Mouse (Mus musculus) urinary bladder, postnatal 4 days (tissue): ENCODE measurements around the gene Cox18.
A peak's percentile ranks its signal among the peaks of the same experiment; 100 is the strongest.
"Not testable (repeated sequence)": the region's sequence is repeated elsewhere in the genome, so short reads cannot be mapped to it uniquely, and the experiment has no call there.

ENCODE experiments used
- DNase-seq, 2 experiments: peaks; one replicate each; pipeline ENCODE4 v3.0.0; 2021 to 2022; ENCODE audit warnings: low spot score in 2 of 2

Gene Cox18

DNA sequence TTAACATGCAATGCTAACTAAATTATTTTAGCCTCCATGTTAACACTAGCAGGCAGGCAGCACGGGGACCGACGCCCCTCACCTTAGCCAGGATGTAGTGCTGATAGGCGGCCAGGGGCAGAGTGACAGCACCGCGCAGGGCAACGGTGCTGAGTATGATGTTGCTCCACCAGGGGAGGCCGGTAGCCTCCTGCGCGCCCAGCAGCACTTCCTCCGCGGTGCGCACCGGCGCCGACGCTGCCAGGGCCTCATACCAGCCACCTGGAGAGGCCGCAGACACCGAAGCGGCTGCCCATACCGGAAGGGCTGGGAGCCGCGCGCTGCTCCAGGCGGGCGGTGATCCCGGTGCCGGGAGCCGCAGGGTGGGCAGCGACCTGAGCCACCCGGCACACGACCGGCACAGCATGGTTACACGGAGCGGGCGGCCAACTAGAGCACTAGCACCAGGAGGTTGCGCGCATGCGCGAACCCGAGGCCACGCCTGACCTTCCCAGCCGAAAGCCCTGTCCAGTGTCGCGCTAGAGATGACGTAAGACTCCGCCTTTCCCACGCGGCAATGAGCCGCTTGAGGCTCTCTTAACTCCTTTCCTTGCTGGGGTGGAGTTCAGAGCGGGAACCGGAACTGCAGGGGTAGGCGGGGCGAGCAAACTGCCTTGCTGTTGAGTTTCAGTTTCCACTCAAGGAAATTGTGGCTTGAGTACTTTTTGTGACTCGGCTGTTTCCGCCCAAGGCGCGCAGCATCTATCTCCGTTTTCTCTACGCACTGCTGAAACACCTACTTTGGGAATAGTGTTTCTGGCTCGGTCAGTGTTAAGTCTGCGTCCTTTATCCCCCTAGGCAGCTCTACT is at the start of gene Cox18:
Cox18 (minus strand) TSS at position 468 of the 848 bp plus-strand sequence.
- peak; percentile 98 to 99 for DNase-seq

DNA sequence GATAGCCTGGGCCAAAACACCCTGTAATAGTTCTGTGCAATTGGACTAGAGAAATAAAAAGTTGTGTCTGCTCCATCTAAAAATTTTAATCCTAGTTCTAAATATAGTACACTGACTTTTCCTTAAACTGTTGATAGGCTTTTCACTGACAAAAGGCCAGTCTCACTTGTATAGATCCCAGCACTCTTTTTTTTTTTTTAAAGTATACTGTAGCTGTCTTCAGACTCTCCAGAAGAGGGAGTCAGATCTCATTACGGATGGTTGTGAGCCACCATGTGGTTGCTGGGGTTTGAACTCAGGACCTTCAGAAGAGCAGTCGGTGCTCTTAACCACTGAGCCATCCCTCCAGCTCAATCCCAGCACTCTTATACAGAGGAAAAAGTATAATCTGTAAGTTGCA is 38.4 kb upstream of the Cox18 start:
- DNase-seq, result not testable (repeated sequence)

DNA sequence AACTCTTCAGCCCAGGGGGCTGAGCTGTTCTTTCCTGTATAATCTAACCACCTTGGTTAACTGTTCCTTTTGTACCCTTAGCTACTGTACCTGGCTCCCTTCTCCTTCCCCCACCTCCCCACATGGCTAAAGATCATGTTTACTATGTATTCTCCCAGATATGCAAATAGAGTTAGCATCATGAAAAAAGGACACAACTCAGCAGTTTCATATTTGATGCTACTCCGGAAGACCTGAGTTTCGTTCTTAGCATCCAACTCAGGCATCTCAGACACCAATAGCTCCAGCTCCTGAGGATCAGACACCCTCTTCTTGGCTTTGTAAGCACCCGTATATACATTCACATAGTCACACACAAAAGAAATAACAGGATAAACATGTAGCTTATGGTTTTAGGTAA is 33.2 kb upstream of the Cox18 start:
- no peak for DNase-seq

DNA sequence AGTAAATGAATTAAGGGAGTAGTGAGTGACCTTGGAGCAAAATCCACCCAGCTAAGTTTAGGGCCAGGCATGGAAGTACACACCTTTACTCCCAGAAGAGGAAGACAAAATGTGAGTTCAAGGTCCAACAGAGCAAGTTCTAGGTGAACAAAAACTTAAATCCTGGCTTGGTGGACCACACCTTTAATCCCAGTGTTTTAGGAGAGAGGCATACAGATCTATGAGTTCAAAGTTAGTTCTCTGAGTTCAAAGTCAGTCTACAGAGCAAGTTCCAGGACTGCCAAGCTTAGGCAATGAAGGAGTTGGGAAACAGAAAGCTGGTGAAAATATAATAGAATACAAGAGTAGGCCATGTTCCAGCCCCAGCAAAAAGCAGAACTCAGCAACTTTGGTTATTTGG is 23.7 kb upstream of the Cox18 start:
- DNase-seq, result no peak

DNA sequence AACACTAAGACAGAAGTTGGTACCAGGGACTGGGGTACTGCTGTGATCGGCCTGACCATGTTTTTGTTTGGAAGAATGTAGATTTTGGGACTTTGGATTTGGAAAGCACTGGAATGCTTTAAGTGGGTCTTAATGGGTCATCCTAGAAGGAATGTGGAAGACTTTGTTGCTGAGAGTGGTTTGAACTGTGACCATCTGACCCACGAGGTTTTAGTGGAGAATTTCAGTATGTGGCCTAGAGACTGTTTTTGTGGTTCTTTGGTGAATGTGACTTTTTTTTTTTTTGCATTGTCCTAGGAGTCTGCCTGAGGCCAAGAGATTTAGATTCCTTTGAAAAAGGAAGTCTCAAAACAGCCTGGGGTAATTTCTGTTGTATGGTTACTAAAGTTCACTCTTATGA is 23.2 kb upstream of the Cox18 start:
- DNase-seq, result no peak

DNA sequence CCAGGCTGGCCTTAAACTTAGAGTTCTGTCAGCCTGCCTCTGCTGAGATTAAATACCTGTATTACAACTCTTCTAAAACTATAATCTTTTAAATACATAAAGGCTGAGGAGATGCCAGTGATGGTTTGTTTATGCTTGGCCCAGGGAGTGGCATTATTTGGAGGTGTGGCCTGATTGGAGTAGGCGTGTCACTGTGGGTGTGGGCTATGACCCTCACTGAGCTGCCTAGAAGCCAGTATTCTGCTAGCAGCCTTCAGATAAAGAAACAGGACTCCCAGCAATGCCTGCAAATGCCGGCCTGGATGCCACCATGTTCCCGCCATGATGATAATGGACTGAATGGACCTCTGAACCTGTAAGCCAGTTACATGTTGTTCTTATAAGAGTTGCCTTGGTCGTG is 22.8 kb upstream of the Cox18 start:
- no peak for DNase-seq

DNA sequence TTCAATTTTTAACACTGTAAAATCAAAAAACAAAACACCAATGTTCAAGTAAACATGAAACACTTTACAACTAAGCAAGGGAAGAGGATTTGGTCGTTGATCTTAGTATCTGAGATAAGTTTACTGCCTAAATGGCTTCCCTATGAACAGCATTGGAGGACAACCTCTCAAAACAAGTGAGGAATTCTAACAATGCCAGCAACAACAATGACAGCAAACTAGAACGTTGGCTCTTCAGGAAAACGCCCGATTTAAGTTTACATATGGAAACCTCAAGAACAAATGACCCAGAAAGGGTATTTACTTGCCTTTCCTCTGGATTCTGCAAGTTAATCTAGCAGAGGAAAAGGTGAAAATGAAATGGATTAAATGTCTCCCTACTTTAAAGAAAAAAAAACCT is 21.6 kb upstream of the Cox18 start:
- DNase-seq, result no peak

DNA sequence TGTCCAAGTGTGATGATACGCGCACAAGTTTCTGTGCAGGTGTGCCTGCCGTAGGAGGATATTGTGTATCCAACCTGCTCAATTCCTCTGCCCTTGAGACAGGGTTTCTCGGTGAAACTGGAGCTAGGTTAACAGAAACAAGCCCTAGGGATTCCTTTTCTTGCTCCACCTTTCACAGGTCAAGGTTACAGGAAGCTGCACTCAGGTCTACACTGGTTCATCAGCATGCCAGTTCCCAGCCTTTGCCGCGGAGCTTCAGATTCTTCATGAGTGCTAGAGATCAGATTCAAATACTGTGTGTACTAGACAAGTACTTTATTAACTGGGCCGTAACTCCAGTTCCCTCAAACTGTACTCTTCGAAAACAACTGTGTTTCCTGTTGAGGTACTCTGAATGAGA is 11.4 kb upstream of the Cox18 start:
- DNase-seq, result no peak

DNA sequence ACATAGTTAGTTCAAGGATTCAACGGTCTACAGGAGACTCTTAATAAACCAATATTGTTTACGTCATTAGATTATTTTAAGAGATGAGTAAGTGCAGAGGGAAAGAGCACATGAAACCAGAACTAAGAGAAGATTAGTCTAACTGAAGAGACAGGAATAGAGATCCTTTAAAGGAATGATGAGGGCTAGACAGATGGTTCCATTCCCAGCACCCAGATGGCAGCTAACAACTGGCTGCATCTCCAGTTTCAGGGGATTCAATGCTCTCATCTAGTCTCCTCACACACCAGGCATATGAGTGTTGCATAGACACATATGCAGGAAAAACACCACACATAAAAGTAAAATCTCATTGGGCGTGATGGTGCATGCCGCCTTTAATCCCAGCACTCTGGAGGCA is 9.5 kb upstream of the Cox18 start:
- DNase-seq, result no peak

DNA sequence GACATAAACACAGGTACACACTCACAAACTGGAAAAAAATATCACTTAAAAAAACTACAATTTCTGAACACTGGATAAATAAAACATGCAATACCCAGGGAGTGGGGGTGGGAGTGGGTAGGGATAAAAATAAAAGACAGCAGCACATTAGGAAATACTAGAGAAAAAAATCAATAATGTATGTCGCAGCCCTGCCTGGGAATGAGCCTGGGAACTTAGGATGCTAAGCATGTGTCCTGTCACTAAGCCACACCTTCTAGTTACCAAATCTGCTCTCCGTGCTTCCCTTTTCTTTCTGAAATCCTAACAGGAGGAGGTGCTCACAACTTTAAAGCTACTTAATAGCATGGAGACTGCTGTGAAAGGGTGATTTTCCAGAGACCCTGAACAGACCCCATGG is 6.0 kb upstream of the Cox18 start:
- DNase-seq, result no peak

DNA sequence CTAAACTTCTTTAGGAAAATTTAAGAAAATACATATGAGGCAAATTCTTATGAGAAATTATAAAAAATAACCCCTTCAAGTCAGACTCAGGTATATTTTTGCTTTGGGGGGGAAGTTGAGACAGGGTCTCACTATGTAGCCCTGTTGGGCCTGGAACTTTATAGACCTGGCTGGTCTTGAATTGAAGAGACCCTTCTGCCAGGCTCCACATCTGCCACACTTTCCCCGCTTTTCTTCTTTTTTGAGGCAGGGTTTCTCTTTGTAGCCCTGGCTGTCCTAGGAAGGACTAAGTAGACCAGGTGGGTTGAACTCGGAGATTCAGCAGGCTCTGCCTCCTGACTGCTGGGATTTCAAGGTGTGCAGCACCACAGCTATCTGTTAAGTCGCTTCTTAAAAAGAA is 2.9 kb upstream of the Cox18 start:
- no peak for DNase-seq

DNA sequence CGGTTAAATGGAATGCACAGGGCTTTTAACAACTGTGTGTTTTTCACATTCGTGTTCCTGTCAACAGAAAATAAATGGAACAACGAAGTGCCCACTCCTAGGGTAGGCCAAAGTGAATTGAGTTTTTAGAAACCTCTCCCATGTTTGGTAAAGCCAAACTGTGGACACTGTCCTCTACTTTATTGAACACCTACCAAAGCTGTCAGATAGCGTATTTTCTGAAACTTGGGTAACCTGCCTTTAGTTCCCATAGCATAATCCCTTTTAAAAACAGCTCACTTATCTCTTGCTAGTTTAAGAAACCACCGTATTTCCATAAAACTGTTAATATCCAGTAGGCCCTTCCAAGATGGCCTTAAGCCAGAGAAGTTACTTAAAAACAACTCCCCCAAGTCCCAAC is 929 bp upstream of the Cox18 start:
- DNase-seq, result no peak

DNA sequence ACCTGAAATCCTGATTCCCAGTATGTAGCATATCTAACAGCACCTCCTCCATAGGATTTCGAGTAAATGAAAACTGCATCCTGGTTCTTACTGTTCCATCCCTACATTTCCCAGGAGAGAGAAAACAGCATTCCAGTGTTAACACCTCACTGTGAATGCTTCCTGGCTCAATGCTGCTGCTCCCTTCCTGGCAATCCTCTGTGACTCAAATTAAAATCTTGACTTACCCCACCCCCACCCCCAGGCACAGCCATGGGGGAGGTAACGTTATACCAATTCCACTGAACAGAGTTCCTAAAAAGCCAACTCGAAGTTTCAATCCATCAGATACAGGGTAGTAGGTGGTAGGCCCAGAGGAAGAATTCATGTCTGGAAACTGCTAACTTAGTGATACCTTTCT is 864 bp downstream of the Cox18 start:
- no peak for DNase-seq

DNA sequence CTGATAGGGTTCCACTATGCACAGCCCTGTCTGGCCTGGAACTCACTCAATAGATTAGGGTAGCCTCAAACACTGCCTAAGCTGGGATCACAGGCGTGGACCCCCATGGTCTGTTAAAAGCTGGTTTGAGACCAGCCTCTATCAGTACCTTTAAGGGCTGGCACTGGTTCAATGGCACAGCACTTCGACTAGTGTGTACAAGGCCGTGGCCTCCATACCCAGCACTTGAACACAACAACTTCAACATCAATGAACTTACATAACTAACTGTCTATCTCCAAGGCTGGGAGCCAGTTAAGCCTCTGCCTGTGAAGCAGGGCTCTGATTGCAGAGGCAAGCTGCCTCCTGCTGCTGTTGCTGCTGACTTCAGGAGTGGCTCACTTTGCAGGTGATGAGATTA is 6.0 kb downstream of the Cox18 start:
- no peak for DNase-seq

DNA sequence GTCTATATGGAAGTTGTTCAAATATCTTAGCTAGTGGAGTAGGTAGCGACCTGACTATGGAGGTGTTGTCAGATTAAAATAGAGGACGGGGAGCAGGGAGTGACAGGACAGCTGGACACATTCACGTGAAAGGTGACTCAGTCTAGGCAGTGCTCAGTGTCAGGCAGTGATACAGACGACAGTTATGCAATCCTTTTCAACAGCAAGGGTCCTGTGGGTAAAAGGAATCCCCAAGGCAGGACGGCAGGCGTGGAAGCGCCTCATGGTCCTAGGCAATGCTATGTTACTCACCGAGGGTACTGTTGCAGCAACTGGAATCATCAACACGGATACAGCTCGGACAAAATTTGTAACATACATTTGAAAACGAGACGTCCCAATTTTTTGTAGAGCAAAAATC is 6.6 kb downstream of the Cox18 start:
- DNase-seq, result no peak

DNA sequence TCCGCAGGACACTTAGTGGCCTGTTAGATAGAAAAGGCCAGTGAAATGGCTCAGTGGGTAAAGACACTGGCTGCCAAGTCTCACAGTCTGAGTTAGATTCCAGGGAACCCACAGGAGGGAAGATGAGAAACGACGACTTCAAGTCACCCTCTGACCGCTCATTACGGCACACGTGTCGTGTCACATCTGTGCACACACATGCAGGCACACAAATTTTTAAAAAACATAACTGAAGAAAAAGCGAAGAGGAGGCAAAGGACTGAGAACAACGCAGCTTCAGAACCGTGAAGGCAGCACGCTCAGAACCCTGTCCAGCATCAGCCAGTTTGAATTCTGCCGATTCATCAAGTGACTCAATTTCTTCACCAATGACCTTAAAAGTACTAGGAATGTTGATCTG is 10.4 kb downstream of the Cox18 start:
- DNase-seq, result no peak

DNA sequence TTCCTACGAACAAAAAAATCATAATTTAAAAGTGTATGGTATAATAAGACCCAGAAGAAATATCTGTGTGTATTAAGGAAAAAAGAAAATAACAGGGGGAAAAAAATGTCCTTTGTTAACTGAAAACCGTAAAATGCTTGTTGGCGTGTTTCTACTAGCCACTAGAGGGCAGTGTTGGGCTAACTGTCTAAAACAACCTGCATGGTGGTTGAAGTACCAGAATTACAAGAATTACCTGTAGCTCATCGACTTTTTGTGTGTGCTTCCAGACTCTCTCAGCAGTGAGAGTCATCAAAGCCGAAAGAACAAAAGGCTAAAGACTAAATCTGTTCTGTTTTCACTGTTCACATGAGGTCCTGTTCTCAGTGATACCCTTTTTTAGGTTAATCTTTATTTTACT is 20.6 kb downstream of the Cox18 start:
- DNase-seq, result no peak

DNA sequence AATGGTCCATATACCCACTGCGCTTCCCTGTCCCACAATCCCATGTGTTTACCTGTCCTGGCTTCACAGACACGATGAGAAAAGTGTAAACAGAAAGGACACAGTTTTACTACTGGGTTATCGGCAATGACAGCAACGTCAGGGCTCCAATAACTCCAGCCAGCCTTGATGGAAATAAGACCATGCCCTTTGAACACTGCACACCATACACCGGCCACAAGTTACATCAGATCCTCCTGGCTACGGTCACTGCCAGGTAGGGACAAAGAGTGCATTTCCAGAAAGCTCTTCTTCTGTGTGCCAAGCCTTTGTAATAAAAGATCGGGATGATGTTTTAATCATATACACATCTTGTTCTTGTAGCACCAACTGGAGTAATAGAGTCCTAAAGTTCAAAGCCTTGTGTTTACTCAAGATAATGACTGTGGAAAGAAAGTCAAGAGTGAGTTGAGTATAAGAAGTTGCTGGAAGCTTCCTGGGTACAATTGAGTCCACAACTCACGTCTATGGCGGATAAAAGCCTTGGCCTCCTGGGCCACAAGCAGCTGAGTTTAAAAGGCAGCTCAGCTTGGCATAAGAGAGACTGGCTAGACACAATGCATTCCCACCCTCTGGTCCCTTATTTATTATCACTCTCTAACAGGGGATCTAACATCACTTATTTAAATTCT is 21.2 kb downstream of the Cox18 start:
- DNase-seq, result no peak

DNA sequence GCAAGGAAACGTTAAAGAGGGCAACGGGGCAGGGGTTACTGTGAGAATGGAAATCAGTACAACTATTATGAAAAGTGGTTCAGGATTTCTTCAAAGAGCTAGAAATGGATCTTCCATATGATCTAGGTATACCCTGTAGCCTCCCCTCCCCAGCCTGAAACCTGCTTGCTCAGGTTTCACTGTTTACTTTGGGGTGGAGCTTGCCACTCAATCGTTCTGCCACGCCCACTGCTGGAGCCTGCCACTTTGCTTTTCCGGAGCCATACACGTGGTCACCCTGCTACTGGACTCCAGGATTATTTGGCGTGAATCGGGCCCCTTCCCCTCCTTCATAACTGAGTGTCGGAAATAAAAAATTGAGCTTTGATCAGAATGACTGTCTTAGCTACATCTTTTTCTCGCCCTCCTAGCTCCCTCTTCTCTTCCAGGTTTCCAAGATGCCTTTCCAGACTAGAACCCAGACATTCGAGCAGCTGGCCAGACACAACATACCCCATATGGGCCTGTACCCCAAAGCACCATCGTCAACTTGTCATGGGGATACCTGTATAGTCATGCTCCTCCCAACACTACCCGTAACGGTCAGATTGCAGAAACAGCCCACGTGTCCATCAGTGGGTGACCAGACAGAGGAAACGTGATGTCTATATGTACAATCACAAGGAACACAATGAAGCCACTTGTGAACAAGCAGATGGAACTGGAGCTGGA is 23.7 kb downstream of the Cox18 start:
- DNase-seq, result no peak

DNA sequence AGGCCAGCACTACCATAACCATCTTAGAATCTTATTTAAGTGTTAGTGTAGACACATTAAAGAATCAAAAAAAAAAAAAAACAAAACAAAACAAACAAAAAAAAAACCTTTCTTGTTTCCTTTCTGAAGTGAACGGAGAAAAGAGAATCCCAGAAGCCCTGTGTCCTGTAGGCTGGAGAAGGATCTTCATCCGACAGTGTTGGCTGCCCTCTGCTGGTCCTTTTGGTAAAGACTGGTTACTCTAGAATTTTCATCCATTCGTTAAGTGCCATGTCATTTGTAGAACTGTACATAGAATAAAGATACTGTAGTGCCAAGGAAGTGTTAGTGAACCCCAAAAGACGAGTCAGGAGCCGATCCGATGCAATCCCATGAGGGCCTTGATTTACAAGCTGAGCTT is 29.0 kb downstream of the Cox18 start:
- peak in 1 of 2 experiments; percentile 70 for DNase-seq

DNA sequence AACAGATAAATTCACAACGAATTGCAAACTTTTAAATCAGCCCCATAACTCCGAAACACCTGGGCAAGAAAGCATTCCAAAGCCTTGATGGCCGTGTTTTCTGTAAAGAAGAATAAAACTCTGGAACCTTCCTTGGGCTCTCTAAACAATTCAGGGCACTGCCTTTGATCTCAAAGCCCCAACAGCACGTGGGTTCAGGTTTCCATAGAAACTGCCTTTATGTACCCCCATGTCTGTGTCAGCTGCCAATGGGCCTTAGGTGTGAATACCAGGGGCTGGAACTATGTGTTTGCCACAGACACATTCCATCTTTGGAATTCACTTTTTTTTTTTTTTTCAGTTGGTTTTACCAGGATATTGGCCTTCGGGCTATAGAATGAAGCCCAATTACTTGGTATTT is 41.0 kb downstream of the Cox18 start:
- DNase-seq, result no peak

DNA sequence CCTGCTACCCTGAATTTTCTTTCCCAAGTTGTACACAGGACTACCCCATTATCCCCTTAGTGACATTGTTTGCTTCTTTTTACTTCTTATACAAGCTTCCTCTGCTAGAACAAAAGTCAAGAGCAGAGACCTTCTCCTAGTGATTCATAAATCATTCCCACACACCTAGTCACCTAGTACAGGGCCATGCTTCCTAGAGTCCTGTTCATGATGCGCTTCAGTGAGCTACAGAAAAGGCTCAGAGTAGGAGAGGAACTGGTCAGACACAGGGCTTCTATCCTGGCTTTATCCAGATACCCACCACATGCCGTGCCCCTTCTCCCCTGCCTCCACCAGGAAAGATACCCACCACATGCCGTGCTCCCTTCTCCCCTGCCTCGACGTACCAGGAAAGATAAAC is 44.7 kb downstream of the Cox18 start:
- DNase-seq, result no peak

DNA sequence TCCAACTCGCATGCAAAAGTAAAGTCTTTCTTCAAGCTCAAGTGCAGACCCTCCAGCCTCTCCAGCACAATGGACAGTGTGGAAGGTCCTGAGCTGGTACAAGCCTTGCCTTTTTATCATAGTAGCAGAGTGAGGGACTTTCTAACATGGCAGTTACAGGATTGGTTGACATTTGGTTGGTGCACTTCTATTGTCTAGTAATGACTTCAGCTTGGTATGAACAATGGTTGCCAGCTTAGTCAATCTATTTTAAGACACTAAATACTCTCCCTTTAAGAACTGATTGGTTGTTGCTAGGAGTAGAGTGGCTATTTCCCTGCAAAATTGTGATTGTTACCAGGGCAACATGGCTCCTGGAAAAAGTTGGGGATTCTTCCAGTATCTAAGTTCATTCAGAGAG is 45.7 kb downstream of the Cox18 start:
- DNase-seq, result no peak
